Mouse (Mus musculus): ENCODE measurements around the gene Tysnd1. TPM values are rescaled to one million over a fixed set of nuclear protein-coding genes. Genes with fewer than 3 reads are reported as not detected.

The Tysnd1 gene
- total RNA-seq (2021), result 100 to 1,000 TPM in 1 of 2 experiments, 10 to 100 TPM in 1; 85.9 to 147 TPM
- 548 and 593 TPM in 2 replicates for polyA plus RNA-seq (2012; rRNA removed)
- long read RNA-seq, transcript Tysnd1-203 (4 exons, 512 nt), result minor isoform, 6 of 248 reads
- long read RNA-seq, transcript Tysnd1-201 (4 exons, 2,286 nt), result major isoform, 232 of 248 reads
- long read RNA-seq, partial matches to known transcripts, result 4 of 248 reads
- long read RNA-seq, other reads (novel, unspliced or antisense), result 5 of 248 reads

DNA sequence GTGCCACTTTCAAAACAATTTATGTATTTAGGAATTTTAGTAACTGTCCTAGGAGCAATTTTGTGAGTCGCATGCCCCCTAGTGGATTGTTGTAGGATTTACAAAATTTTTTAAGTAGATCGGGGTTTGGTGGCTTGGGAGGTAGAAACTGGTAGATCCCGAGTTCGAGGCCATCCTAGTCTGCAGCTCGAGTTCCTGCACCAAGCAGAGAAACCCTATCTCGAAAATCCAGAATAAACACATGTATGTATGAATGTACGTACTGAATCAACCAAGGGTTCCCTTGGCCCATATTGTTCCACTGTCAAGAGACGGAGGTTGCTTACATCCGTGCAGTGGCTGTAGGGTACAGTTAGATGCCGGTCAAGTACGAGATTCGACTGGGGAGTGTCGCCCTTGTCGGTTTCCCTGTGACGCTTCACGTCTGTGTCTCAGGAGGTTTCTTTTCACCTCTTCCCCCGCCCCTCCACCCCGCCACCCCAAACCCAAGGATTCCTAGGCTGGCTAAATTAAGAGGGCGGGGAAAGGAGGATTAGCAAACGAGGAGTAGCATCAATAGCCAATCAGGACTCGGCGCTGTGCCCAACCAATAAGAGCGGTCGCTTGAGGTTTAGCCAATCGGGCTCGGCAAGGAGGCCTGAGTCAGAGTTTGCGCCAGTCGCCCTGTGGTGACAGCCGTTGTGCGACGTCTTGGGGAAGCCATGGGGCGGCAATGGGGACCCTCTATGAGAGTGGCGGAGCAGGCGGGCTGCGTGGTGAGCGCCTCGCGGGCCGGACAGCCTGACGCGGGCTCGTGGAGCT is at the start of gene Tysnd1:
Tysnd1 (plus strand) TSS at position 645 of the 801 bp plus-strand sequence.
- peak; percentile 98 for DNase-seq

DNA sequence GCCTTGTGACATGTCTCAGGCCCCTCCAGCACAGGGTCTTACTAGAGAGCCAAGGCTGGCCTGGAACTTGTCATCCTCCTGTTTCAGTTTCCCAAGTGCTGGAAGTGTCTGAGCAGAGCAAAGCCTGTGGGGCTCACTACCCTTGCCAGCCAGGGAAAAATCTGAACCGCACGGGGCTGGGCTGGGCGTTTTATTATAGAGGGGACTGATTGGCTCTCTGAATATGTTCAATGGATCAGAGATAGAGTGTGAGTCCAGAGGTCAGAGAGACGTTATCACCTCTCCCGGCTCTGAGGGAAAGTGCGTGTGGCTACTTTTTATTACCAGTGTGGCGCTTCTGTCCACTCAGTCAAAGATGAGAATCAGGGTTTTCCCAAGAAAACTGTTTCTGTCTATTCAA is 48.8 kb upstream of the Tysnd1 start:
- DNase-seq, result no peak

DNA sequence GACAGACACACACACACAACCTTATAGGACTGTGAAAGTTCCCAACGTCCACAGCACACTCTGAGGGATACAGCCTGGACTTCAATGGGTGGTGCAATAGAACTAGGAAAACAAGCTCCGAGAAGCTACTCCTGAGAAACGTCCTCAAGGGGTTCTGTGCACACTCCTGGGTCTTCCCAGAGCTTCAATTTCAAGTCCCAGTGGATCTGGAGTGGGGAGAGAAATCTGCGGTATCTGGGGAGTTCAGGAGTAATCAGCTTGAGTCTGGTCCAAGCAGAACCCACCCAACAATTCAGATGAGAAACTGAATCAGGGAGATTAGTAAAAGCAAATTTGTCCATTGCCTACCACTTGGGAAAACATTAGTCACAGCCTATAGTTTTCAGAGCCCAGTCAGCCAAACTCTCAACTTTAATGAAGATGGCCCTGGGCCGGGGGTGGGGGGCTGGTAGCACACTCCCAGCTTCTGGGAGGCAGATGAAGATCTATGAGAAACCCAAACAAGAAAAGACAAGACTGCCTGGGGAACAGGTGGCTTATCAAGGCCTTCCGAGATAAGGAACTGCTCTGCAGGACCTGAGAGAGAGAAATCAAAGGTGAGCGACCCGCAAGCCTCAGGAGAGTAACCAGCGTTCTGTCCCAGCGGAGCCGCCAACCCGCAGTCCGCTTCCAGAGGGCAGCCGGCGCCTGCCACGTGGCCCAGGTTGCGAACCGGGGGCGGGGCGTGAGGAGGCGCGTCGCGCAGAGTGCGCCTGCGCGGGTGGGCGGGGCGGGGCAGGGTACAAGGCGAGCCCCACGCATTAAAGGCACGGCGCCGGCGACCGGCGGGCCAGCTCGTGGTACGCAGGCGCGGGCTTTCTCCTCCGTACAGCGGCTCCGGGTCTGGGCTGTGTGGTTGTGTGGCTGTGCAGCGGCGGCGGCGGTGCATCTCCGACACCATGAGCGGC is 47.3 kb upstream of the Tysnd1 start, which contains the start of gene Ppa1:
Ppa1 (plus strand) TSS at position 763 of the 947 bp plus-strand sequence.
- DNase-seq, result peak; percentile 93

DNA sequence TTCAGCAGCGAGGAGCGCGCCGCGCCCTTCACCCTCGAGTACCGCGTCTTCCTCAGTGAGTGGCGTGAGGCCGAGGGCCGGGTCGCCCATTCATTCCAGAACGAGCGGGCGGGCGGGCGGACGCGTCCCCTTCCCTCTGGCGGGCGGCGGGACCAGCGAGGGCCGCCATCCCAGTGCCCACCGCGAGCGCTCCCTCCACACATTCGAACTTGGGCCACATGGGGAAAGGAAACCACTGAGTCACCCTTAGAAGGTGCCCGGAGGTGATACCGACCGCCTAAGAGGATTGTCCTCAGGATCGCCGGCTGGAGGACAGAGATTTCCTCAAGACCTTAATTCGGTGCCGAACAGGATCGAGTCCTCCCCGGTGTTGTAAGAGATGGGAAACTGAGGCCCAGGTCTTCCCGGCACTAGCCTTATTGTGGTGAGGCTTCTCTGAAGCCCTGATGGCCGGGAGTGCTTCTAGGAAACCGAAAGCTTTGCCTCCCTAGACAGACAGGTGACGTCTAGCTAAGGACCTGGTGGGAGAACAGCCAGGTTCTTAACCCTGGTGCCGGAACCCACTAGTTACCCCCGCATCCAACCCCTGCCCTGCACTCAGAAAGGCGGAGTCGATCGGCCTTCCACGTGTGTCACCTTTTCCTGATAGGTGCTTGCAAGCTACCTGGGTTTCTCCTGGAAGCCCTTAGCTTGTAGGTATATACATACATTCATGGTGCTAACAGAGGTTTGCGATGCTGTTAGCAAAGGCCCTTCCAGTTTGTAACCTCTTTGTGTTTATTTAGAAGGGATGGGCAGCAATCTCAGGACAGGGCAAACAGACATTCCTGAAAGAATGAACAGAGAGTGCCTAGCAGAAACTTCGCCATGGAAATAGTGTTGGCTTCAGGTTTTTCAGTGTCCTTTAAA is 46.3 kb upstream of the Tysnd1 start:
- no peak for DNase-seq

DNA sequence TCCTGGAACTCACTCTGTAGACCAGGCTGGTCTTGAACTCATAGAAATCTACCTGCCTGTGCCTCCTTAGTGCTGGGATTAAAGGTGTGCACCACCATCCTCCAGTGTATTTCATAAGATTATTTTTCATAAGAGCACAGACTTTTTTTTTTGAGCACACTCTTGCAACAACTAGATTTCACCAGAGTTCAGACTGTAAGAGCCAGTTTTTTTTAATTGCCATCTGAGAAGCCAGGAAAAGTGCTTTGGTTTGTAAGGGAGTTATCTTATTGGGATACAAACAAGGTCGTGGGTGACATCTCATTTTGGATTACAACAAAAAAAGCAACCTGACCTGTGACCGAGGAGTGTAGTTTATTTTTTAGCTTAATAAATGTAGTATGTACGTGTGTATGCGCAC is 41.2 kb upstream of the Tysnd1 start:
- no peak for DNase-seq

DNA sequence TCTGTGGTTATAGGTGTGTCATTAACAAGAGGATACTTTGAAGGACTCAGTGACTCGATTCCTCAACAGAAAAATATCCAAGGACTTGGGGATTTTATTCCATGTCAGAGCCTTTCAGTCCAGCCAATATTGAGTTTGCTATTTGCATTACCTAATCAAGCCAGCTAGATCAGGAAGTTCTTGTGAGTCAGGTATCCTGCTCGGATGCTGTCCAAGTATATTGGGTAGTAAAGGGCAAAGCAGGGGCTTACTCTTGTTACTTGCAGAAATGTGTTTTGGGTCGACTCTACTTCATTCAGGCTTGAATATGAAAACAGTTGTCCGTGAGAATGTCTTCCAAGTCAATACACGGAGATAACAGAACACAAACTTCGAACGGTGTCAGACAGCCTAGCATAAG is 40.6 kb upstream of the Tysnd1 start:
- no peak for DNase-seq

DNA sequence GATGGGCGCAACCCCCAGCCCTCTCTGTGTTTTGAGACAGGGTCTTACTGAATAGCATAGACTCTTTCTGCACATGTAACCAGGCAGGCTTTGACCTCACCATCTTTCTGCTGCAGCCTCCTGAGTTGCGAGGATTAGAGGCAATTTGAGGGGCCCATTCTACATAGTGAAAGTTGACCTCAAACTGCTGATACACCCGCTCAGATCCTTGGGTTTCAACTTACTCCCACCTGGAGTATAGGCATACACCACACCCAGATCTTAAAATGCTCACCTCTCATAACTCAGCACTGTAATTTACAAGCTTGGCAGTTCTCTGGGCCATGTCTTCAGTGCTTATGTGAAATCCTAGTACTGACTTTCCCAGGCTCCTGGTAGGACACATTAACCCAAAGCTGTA is 40.1 kb upstream of the Tysnd1 start:
- DNase-seq, result no peak

DNA sequence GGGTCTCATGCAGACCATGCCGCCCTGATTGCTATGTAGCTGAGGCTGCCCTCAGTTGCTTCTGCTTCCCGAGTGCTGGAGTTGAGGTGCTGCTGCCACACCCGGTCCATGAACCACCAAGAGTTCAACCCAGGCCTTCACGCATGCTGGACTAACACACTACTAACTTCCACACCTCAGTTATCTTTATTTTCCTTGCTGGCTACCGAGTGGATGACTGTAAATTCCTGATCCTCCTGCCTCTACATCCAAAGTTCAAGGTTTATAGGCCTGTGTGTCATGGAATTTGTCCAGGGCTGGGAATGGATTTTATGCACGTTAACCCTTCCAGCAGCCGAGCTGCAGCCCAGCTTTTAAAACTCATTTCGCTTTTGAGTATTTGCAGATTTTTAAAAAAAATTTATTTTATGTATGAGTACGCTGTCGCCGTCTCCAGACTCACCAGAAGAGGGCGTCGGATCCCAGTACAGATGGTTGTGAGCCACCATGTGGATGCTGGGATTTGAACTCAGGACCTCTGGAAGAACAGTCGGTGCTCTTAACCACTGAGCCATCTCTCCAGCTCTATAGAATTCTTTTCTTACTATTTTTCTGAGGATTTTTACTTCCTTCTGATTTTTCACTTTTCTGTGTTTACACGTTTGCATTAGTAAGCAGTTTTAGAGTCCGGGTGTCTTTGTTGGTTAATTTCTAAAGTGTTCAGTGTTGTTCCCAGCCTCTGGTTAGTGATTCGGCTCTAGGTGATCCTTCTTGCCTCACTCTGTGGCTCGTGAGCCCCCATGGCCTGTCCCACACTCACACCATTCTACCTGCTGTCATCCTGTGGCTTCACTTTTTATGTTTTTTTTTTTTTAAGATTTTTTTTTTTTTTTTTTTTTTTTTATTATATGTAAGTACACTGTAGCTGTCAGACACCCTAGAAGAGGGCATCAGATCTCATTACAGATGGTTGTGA is 38.1 kb upstream of the Tysnd1 start:
- no peak for DNase-seq

DNA sequence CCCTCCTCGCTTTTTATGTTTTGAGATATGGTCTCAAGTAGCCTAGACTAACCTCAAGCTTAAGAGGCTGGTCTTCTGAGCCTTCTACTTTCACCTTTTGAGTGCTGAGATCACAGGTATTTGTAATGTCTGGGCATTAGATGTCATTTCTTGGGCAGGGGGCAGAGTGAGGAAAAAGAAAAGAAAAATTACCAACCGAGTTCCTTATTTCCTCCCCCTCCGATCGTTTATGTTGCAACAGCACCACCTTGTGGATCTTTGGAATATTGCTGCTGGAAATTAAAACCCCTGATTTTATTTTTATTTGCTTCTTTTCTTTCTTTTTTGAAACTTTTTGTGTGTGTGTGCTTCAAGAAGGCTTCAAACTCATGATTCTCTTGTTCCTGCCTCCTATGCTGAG is 37.3 kb upstream of the Tysnd1 start:
- DNase-seq, result no peak

DNA sequence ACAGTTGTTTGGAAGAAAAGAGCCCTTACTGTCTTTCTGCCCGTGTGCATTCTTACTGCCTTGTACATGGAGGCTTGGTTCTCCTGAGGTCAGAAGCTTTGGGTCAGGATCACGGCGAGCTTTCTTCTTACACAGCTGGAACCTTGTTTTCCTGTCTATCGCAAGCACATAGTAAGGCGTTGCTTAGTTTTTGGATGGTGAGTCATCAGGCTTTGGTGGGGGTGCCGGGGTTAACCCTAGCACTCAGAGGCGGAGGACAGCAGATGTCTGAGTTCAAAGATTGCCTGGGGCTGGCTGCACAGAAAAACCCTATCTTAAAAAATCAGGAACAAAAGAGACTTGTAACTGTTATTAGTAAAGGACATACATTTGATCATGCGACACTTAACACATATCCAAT is 33.4 kb upstream of the Tysnd1 start:
- peak; percentile 62 for DNase-seq

DNA sequence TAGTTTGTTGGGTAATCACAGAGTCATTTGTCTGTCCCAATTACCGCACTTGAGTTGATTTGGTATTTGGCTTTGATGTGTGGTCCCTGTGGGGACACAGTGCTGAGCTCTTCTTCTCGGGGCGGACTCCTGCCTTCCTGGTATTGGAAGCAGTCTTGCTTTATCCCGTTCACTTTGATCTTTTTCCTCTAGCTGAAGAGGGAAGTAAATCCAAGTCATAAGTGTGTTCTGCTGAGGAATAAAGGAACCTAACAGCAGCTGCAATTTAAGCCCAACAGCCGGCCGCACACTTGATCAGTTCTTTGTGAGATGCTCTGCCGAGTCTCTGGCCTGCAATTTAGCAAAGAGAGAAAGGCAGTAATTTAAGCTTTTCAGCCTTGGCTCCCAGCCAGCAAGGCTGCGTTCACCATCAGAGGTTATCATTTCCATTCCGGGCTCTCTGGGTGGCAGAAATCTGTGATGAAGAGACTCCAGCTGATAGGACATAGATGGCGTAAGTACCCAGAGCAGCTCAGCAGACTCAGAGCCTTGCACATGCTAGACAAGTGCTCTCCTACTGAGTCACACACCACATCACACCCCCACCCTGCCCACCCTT is 32.8 kb upstream of the Tysnd1 start:
- peak; percentile 56 for DNase-seq

DNA sequence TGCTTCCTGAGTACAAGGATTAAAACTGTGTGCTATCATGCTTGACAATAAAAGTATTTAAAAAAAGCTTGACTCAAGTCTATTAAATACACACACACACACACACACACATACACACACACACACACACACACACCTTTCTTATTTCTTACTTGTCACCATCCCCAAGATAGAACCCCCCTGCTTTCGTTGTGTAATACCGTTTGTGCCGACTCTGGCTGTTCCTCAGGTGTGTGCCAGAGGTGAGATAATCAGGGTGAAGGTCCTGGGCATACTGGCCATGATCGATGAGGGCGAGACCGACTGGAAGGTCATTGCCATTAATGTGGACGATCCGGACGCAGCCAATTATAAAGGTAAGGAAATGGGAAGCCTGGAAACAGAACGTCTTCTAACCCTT is 30.2 kb upstream of the Tysnd1 start:
- no peak for DNase-seq

DNA sequence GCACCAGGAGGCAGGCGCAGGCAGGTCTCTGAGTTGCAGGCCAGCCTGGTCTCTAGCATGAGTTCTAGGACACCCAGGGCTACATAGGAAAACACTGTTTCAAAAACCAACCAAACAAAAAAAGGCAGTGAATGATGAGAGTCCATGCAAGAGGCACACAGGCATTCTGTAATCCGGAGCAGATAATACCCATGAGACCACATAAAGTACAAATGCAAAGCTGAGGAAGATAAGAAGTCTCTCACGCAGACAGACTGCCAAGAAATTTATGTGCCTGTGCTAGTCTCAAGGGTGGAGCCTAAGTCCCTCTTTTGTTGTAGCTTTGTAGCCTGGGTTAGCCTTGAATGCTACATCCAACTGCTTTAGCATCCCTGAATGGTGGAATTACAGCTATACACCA is 29.7 kb upstream of the Tysnd1 start:
- DNase-seq, result no peak

DNA sequence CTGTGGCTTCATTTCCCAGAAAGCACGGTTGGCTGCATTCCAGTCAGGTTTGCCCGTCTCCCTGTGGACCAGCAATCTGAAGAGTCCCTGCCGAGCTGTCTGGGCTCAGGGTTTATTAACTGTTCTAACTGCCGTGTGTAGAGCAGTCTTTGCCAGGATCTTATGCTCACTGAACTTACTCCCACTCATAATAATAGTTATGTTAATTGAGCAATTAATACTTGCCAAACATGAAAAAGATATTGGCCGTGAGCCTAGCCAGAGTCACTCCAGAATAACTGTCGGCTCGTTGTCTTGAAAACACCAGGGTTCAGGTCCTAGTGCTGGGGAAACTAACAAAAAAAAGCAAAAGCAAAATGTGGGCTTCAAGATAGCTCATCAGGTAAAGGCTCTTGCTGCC is 26.0 kb upstream of the Tysnd1 start:
- DNase-seq, result no peak

DNA sequence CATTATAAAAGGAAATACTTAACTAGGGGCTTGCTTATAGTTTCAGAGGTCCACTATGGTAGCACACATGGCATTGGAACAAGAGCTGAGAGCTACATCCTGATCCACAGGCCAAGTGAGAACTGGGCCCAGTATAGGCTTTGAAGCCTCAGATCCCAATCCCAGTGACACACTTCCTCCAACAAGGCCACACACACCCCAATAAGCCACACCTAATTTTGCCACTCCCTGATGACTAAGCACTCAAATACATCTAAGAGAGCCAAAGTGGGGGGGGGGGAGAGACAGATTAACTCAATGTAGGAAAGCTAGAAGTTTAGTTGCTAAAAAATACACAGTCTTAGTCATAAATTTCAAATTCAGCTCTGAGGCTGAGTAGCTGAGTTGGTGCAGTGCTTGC is 25.4 kb upstream of the Tysnd1 start:
- peak; percentile 36 for DNase-seq

DNA sequence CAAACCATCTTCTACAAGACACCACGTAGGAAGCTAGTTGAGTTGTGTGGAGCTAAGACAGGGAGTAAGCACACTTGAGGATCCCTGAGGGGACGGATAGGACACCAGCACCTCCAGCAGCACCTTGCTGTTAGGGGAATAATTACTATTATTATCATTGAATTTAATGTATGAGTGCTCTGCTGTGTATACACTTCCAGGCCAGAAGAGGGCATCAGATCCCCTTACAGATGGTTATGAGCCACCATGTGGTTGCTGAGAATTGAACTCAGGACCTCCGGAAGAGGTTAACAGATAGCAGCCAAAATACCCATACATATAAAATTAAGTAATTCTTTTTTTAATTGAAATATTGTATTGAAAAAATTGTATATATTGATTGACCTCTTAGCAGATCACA is 24.6 kb upstream of the Tysnd1 start:
- no peak for DNase-seq

DNA sequence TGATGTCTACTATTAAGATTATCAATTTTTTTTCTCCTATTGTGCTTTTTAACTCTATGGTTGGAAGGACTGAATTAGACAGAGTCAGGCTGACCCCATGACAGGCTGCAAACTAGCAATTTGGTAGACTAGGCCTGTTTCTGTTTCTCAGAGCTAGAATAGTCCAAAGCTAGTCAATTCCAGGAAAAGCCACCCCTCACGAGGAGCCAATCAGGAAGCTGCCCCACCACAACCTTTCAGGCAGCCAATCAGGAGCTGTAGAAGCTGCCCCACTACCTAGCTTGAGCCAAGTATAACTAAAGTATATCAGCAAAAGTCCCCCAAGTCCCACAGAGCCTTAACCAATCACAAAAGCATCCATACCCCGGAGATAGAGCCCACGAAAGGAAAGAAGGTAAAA is 19.4 kb upstream of the Tysnd1 start:
- DNase-seq, result no peak

DNA sequence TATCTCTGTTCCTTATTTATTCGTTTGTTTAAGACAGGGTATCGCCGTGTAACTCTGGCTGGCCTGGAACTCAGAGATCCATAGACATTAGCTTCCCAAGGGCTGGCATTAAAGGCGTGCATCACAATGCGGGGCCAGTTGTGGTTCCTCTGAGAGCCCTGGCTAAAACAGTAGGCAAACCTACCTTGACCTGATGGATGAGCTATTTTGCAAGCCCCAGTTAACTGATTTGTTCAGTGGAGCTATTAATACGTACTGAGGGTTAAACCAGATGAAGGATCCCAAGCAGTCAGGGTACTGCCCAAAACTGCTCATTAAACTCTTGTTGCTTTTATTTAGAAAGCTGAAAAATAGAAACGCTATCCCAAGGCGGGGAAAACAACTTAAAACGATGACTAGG is 15.8 kb upstream of the Tysnd1 start:
- DNase-seq, result no peak

DNA sequence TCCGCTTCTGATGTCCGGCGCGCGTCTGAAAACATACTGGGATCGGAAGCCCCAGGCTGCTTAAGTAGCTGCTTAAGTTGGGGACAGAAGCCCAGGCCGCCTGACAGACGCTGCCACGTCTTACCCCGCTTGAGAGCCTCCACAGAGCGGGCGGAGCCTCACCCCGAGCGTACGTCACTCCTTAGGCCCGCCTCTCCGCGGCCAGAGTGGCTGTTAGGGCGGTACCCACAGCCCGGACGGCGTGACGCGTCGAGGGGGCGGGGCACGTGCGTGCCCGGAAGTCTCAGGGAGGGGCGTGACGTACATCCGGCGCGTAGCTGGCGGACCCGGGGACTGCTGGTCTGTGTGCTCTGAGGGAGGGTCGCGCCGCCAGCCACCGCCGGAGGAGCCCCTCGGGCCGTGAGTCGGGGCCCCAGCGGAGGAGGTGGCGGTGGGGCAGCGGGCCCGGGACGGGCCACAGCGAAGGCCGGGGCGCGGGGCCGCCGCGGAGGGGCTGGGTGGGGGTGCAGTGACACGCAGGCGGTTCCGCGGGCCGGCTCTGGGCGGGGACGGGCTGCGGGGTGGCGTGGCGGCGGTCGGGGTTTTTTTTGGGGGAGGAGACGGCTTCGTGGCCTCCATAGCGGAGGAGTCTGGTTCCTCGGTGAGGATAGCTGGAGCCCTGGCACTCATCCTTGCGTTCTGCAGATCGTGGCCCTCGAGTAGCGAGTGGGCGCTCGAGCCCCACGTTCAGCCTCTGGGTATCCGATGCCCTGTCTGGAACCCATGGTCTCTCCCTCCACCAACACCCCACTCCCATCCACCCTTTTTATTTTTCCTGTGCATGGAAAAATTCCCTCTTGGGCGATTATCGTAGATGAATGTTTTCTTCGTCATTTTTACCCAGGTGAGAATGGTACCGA is 15.1 kb upstream of the Tysnd1 start, which contains the start of gene Sar1a:
Sar1a (plus strand) TSS at position 285 of the 899 bp plus-strand sequence.
- peak; percentile 99 for DNase-seq

All from adrenal gland, adult 2 months (tissue).